Mouse (Mus musculus): ENCODE results near the gene Wfdc6a.

The Wfdc6a gene

DNA sequence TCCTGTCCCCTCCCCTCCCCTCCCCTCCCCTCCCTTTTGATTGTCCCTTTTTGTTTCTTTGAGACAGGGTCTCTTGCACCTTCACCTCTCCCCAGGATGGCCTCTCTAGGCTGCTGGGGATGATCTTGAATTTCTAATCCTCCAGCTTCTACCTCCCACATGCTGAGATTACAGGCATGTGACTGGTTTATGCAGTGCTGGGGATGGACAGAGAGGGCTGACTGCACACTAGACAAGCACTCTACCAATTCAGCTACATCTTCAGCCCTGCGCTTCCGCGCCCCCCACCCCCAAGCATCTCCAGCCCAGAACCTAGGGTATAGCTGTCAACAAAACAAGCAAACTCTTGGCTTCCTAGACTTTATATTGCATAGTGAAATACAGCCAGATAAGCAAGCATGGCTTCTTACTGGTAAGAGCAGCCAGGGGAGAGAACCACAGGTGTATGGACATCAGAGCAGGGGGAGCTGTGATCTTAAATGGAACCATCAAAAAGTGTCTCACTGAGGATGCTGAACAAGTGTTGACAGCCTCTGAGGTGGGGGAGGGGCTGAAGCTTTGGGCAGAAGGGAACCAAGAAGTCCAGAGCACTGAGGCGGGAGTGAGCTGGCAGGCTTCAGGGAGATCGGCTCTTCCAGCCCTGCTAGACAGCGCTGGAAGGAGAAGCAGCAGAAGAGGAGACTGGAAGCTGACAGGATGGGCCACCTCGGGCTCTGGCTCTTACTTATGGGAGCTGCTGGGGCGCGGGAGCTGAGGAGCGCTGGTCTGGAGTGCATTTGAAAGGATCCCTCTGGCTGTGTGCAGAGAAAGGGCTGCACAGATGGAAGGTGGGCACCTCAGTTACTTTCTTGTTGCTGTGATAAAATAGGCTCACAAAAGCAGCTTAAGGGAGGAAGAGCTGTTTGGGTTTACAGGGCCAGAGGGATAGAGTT is 35.0 kb downstream of the Wfdc6a start:
- DNase-seq, result no peak

DNA sequence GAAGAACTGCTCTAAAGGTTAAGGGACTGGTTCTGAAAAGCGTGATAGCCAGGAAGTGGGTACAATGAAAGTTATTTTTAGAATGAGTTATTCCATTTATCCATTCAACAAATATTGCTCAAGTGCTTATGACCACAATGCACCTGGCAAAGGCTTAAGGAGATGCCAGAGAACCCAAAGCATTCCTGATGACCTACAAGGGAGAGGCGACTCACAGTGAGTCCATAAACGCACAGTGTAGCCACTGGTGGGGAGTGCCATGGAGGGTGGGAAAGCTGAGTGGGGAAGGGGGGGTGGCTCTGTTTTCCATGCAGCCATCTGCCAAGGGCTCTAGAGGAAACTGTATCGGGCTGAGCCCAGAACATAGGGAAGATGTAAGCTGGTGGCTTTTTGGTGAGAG is 35.9 kb downstream of the Wfdc6a start:
- no peak for DNase-seq

DNA sequence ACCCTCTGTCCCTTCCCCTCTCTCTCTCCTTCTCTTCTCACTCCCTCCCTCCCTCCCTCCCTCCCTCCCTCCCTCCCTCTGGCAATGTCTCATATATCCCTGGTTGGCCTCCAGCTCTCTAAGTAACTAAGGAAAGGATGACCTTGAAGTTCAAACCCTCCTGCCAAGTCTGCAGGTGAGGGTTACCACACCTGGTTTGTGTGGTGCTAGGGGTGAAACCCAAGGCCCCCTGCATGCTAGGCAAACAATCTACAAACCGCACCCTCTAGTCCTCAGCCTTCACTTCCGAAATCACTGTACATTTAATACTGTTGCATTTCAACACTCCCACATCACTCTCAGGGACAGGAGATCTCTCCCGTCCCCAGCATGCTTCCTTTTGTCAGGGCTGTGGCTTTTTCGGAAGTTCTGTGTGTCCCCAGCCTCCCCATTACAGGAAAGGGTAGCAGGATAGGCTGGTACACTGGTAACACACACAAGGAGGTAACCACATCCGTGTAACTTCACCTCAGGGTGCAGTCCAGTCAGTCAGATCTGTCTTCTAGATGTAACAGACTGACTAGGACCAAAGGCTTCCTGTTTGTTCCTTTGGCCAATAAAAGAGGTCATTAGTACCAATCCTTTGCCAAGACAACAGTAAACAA is 40.7 kb downstream of the Wfdc6a start:
- no peak for DNase-seq

DNA sequence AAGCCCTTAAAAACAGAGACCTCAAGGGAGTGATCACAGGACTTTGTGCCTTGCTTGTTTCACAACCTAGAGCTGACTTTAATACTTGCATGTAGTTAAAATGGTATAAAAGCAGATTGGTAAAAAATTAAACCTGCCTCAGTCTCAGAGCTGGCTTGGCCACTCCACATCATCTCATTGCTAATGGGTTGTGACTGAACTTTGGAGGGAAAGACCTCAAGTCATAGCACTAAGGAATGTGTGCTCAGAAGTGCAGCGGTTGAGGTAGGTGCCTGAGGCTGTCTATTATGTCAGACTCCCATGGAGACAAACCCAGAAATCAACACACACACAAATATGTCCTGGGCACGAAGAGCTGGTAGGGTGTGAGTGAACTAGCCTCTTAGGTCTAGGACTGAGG is 41.5 kb downstream of the Wfdc6a start:
- DNase-seq, result no peak

DNA sequence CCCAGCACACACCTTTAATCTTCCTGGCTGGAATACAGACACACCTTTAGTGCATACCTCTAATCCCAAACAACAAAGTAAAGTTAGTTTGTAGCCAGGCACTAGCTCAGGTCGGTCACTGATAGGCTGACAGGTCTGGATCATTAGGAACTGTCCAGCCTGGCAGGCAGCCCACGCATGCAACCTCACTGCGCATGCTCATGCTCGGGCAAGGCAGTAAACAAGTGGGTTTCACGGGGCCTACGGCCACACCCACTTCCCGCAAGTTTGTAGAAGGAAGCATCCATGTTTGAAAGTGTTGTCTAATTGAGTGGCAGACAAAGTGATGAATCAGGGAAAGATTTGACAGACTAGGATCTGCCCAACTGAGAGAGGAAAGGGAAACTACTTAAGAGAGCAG is 42.6 kb downstream of the Wfdc6a start:
- no peak for DNase-seq

DNA sequence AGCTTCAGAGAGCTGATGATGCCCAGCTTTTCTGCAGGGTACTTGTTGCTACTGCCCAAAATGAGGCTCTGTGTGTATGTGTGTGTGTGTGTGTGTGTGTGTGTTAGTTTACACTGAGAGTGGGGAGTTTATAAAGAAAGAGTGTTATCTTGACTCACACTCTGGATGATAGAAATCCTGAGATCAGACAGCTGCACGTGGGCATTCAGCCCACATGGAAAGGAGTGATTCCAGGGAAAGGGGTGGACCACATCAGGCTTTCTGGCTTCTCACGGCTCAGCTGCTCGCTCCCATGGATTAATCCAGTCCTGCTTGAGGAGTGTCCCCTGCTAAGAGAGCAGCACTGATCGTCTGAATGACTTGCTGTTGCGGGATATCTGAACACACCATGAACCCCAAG is 43.1 kb downstream of the Wfdc6a start:
- no peak for DNase-seq

DNA sequence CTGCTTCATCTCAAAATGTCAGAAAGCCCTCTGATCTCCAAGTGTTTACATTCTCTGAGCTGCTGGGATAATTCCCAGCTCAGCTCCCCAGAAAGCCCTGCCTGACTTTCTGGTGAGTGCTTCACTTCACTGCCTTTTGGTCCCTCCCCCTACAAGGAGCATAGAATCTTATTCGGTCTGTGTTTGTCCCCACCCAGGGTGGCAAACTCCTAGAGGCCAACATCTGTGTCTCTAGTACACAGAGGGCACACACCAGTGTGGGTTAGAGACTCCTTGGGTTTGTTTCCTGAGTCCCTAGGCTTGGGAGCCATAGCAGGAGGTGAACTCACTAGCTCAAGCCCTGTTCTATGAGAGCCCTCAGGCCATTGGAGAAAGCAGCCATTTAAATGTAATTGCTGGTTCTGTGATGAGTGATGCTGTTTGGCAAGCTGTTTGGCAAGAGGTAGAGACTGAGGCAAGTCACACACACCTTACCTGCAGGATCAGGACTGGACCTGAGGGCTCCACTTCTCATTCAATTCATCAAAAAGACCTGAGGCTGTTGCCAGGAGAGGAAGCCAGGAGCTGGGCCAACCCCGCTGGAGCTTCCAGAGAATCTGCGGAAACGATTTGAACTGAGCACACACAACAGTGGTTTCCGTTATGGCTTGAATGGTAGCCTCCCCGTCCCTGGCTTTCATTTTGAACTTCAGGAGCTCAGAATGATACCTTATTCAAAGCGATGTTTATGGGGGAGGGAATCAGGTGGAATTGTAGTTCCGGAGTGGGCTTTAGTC is 44.4 kb downstream of the Wfdc6a start:
- DNase-seq, result no peak

DNA sequence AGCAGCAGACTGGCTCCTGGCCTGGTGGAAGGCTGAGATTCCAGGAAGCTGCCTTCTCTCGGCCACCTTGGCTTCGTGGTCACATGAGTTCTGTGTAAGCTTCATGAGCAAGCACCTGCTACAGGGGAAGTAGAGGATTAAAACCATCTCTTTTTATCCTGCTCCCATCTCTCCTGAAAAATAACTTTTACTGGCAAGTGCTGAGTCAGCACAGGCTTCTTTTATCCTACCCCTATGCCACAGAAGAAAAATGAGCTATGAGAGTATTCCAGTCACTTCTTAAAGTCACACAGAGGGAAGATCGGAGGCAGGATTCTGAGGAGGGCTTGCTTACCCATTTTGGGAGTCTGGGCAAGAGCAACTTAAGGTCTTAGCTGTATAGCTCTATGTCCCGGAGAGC is 48.2 kb downstream of the Wfdc6a start:
- no peak for DNase-seq

DNA sequence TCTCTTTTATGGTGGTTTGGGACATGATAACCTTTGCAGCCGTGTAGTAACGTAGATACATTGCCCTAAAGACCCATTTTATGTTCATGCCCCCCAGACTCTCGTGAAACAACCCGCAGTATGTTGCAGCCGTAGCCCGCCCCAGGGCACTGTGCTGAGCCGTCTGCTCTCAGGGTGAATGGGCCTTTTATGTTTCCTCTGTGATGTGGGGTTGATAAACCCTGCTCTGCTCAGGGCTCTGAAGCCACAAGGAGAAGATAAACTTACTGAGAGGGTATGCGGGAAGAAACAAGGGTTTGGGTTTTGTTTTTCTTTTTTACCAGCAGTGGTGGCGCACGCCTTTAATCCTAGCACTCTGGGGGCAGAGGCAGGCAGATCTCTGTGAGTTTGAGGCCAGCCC is 50.9 kb downstream of the Wfdc6a start:
- DNase-seq, result no peak

DNA sequence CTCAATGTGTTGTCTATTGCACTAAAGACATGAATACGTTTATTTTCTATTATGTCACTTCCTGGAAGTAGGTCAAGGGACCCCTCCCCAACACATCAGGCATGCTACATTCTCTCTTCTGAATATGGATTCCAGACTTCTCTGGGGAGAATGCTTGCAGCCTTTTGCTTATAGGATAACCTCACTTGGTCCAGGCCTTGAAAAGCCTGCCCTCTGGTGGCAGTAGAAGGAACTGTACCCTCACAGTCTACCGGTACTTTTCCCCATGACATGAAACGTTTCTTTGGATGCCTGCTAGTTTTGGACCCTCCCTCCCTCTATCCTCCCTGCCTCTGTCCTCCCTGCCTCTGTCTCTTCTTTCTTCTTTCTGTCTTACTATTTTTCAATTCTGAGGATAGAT is 54.1 kb downstream of the Wfdc6a start:
- DNase-seq, result peak; percentile 34 to 77
